Mouse (Mus musculus): ENCODE measurements at regions not wholly inside any gene's neighbourhood (a gene's known extent, or its start where the extent isn't known, plus 50 kb on each side); places are given as distances from the start of the nearest gene placed in this dataset.

GRCm38 (mm10) chr19:59715086-59715485 lies 228.4 kb downstream of the Rab11fip2 start:
- intact Hi-C loops (cut with DNase I), result no loop called here
- no peak for DNase-seq

- intact Hi-C loops (cut with DNase I), result no loop called here
- no peak for DNase-seq
These were observed 225.5 kb downstream of the Rab11fip2 start for GRCm38 (mm10) chr19:59717813-59718483.

GRCm38 (mm10) chr19:59738541-59738940 lies 204.9 kb downstream of the Rab11fip2 start:
- intact Hi-C loops (cut with DNase I), result no loop called here
- no peak for DNase-seq

GRCm38 (mm10) chr19:59742946-59743345 lies 200.5 kb downstream of the Rab11fip2 start:
- intact Hi-C loops (cut with DNase I), result loop anchor here (10.0 kb wide), 1 partner anchor 402 kb away; no protein-coding TSS in a partner anchor
- no peak for DNase-seq

GRCm38 (mm10) chr19:59761218-59761617 lies 182.2 kb downstream of the Rab11fip2 start:
- no peak for DNase-seq
- intact Hi-C loops (cut with DNase I), result no loop called here

- intact Hi-C loops (cut with DNase I), result no loop called here
- DNase-seq, result no peak
These were observed 158.9 kb downstream of the Rab11fip2 start for GRCm38 (mm10) chr19:59784401-59785046.

- DNase-seq, result no peak
- intact Hi-C loops (cut with DNase I), result no loop called here
These were observed 112.2 kb downstream of the Rab11fip2 start for GRCm38 (mm10) chr19:59831304-59831703.

GRCm38 (mm10) chr19:59837138-59837537 lies 106.3 kb downstream of the Rab11fip2 start:
- intact Hi-C loops (cut with DNase I), result no loop called here
- DNase-seq, result no peak

- no peak for DNase-seq
- intact Hi-C loops (cut with DNase I), result no loop called here
These were observed 105.8 kb downstream of the Rab11fip2 start for GRCm38 (mm10) chr19:59837628-59838027.

- intact Hi-C loops (cut with DNase I), result no loop called here
- no peak for DNase-seq
These were observed 99.2 kb downstream of the Rab11fip2 start for GRCm38 (mm10) chr19:59844270-59844669.

GRCm38 (mm10) chr19:59846807-59847206 lies 96.6 kb downstream of the Rab11fip2 start:
- intact Hi-C loops (cut with DNase I), result no loop called here
- no peak for DNase-seq

GRCm38 (mm10) chr19:59850696-59851095 lies 92.8 kb downstream of the Rab11fip2 start:
- no peak for DNase-seq
- intact Hi-C loops (cut with DNase I), result no loop called here

GRCm38 (mm10) chr19:59852011-59852738 lies 91.3 kb downstream of the Rab11fip2 start:
- no peak for DNase-seq
- intact Hi-C loops (cut with DNase I), result no loop called here
